ENCODE assay signal across 9 mouse cellular contexts in genomic region chr17:27393432-27393831, GRCm38 (mm10).
A peak's percentile ranks its signal among the peaks of the same experiment; 100 is the strongest.
DNase-seq lines count a peak whose midpoint lies in the region; ATAC-seq and TF ChIP-seq lines count a peak whose summit lies in the region.
"Had no signal": no experiment of that assay in that cellular context is flagged by ENCODE, and none has a peak within 500 bp of the region (broad histone marks: within the 10 kb centered on the region; RNA-seq: fewer than 3 reads in every experiment).

No protein-coding gene starts in this region.

- TF ChIP-seq CTCF in intestine, postnatal 0 days (IDR thresholded peaks at IDR 0.05; ENCODE audit: low read depth) = peak; percentile 51
- TF ChIP-seq CTCF in testis, adult 2 months (IDR thresholded peaks at IDR 0.05; ENCODE audit: control insufficient read depth, insufficient read depth, insufficient replicate concordance, low read depth, low read length) = peak; percentile 51; the same call in 1 of the 2 replicates
- TF ChIP-seq CTCF in stomach, postnatal 0 days (IDR thresholded peaks at IDR 0.05; ENCODE audit: low read depth) = peak; percentile 34; the same call in 1 of the 2 replicates

- TF ChIP-seq EP300 in stomach, postnatal 0 days (optimal IDR thresholded peaks at IDR 0.05) = no peak

- H3K4me3 ChIP-seq in intestine, postnatal 0 days (ENCODE audit: low read depth, low read length) = no peak overlapping the region
- no peak overlapping the region for H3K4me3 ChIP-seq in intestine, embryonic 16.5 days (ENCODE audit: low read length)
- no peak overlapping the region for H3K4me3 ChIP-seq in testis, adult 2 months (ENCODE audit: control insufficient read depth, low read depth, low read length)
- no peak overlapping the region for H3K4me3 ChIP-seq in hindbrain, embryonic 11.5 days (ENCODE audit: low read depth, low read length)
- H3K4me3 ChIP-seq in stomach, postnatal 0 days (ENCODE audit: low read depth, low read length) = no peak overlapping the region
- H3K4me3 ChIP-seq: heart, embryonic 15.5 days had no signal

- no peaks in the 10 kb centered on the region for H3K4me1 ChIP-seq in intestine, postnatal 0 days (replicated peaks; ENCODE audit: control insufficient read depth, insufficient read depth, low read length)
- H3K4me1 ChIP-seq in intestine, embryonic 16.5 days (ENCODE audit: control insufficient read depth, insufficient read depth, low read length) = no peaks in the 10 kb centered on the region
- H3K4me1 ChIP-seq in testis, adult 2 months (ENCODE audit: control insufficient read depth, insufficient read depth, low read length) = no peaks in the 10 kb centered on the region
- H3K4me1 ChIP-seq in hindbrain, embryonic 11.5 days (replicated peaks; ENCODE audit: control insufficient read depth, insufficient read depth, low read length) = 0 out of 2 replicates have a peak, but pooled peaks cover 4% of the 10 kb centered on the region
- H3K4me1 ChIP-seq in stomach, postnatal 0 days (replicated peaks; ENCODE audit: control insufficient read depth, insufficient read depth) = no peaks in the 10 kb centered on the region
- H3K4me1 ChIP-seq: heart, embryonic 15.5 days had no signal

- no peak for DNase-seq in testis, postnatal 10 days (ENCODE audit: low spot score)
- peak; percentile 48 for DNase-seq in hindbrain, embryonic 11.5 days (ENCODE audit: low spot score)
- DNase-seq in stomach, postnatal 0 days (ENCODE audit: low spot score) = no peak
- no peak for DNase-seq in heart, adult 11 months
- no peak for DNase-seq in kidney, postnatal 36 days

- H3K36me3 ChIP-seq in intestine, postnatal 0 days (ENCODE audit: control insufficient read depth, insufficient read depth) = no peaks in the 10 kb centered on the region
- H3K36me3 ChIP-seq in intestine, embryonic 16.5 days (ENCODE audit: control insufficient read depth, insufficient read depth, low read length) = no peaks in the 10 kb centered on the region
- H3K36me3 ChIP-seq in testis, adult 2 months (ENCODE audit: control insufficient read depth, insufficient read depth, low read length) = no peaks in the 10 kb centered on the region
- no peaks in the 10 kb centered on the region for H3K36me3 ChIP-seq in hindbrain, embryonic 11.5 days (ENCODE audit: control insufficient read depth, insufficient read depth, low read length)
- H3K36me3 ChIP-seq in stomach, postnatal 0 days (ENCODE audit: control insufficient read depth, insufficient read depth, low read length) = no peaks in the 10 kb centered on the region
- H3K36me3 ChIP-seq: heart, embryonic 15.5 days had no signal

- no peaks in the 10 kb centered on the region for H3K27me3 ChIP-seq in intestine, postnatal 0 days (replicated peaks; ENCODE audit: control insufficient read depth, insufficient read depth, low read length)
- no peaks in the 10 kb centered on the region for H3K27me3 ChIP-seq in intestine, embryonic 16.5 days (replicated peaks; ENCODE audit: control insufficient read depth, insufficient read depth, low read length)
- no peaks in the 10 kb centered on the region for H3K27me3 ChIP-seq in testis, adult 2 months (ENCODE audit: control insufficient read depth, insufficient read depth, low read length)
- no peaks in the 10 kb centered on the region for H3K27me3 ChIP-seq in hindbrain, embryonic 11.5 days (ENCODE audit: control insufficient read depth, insufficient read depth, low read length)
- no peaks in the 10 kb centered on the region for H3K27me3 ChIP-seq in stomach, postnatal 0 days (ENCODE audit: control insufficient read depth, insufficient read depth, low read length)

- TF ChIP-seq POLR2A in testis, adult 2 months (IDR thresholded peaks at IDR 0.05; ENCODE audit: control insufficient read depth, low read depth, low read length) = no peak

- no peak for ATAC-seq in intestine, postnatal 0 days
- ATAC-seq in intestine, embryonic 16.5 days = no peak
- ATAC-seq in hindbrain, embryonic 11.5 days (ENCODE audit: low FRiP score) = peak; percentile 17; the same call in 1 of the 2 replicates
- no peak for ATAC-seq in stomach, postnatal 0 days (ENCODE audit: low FRiP score, low TSS enrichment)

- H3K4me2 ChIP-seq in intestine, postnatal 0 days (replicated peaks; ENCODE audit: low read depth) = no peak overlapping the region
- H3K4me2 ChIP-seq in intestine, embryonic 16.5 days (ENCODE audit: low read depth, low read length) = no peak overlapping the region
- no peak overlapping the region for H3K4me2 ChIP-seq in hindbrain, embryonic 11.5 days (replicated peaks; ENCODE audit: low read depth, low read length)
- H3K4me2 ChIP-seq in stomach, postnatal 0 days (replicated peaks; ENCODE audit: low read depth) = no peak overlapping the region
- H3K4me2 ChIP-seq: heart, embryonic 15.5 days had no signal

- H3K27ac ChIP-seq in intestine, postnatal 0 days (ENCODE audit: low read depth, low read length) = no peak overlapping the region
- H3K27ac ChIP-seq in intestine, embryonic 16.5 days (ENCODE audit: low read length) = no peak overlapping the region
- H3K27ac ChIP-seq in testis, adult 2 months (ENCODE audit: control insufficient read depth, insufficient read depth, low read depth, low read length) = no peak overlapping the region
- H3K27ac ChIP-seq in hindbrain, embryonic 11.5 days (ENCODE audit: low read depth, low read length) = peak overlapping the region; percentile 48; the same call in 1 of the 2 replicates
- no peak overlapping the region for H3K27ac ChIP-seq in stomach, postnatal 0 days (replicated peaks)
- H3K27ac ChIP-seq: heart, embryonic 15.5 days had no signal

- no peak overlapping the region for H3K9ac ChIP-seq in intestine, postnatal 0 days (ENCODE audit: low read depth, low read length)
- no peak overlapping the region for H3K9ac ChIP-seq in intestine, embryonic 16.5 days (ENCODE audit: low read depth, low read length)
- no peak overlapping the region for H3K9ac ChIP-seq in hindbrain, embryonic 11.5 days (ENCODE audit: low read depth, low read length)
- H3K9ac ChIP-seq in stomach, postnatal 0 days (ENCODE audit: low read length) = no peak overlapping the region
- H3K9ac ChIP-seq: heart, embryonic 15.5 days had no signal

- H3K9me3 ChIP-seq in intestine, postnatal 0 days (ENCODE audit: control insufficient read depth) = no peaks in the 10 kb centered on the region
- no peaks in the 10 kb centered on the region for H3K9me3 ChIP-seq in intestine, embryonic 16.5 days (ENCODE audit: control insufficient read depth, low read length)
- H3K9me3 ChIP-seq in hindbrain, embryonic 11.5 days (ENCODE audit: control insufficient read depth, low read length) = no peaks in the 10 kb centered on the region
- no peaks in the 10 kb centered on the region for H3K9me3 ChIP-seq in stomach, postnatal 0 days (ENCODE audit: control insufficient read depth, low read length)
- H3K9me3 ChIP-seq: heart, embryonic 15.5 days had no signal

- 84% methylated on average over 4 of the region's 4 CpGs for WGBS in intestine, postnatal 0 days
- 85% methylated on average over 4 of the region's 4 CpGs for WGBS in intestine, embryonic 16.5 days
- WGBS in hindbrain, embryonic 11.5 days = 89% methylated on average over 4 of the region's 4 CpGs
- WGBS in stomach, postnatal 0 days = 90% methylated on average over 4 of the region's 4 CpGs
